Mouse (Mus musculus) ES-E14 (cell line): Measurements from ENCODE around the gene Tufm.

ENCODE experiments used
- CHD2 ChIP-seq: IDR thresholded peaks from 2 replicates; pipeline ENCODE4 v1.6.1; 2014; ENCODE audit warnings: mild to moderate bottlenecking, low read depth, low read length, inconsistent platforms
- HCFC1 ChIP-seq: IDR thresholded peaks from 2 replicates; pipeline ENCODE4 v1.6.1; 2012; ENCODE audit warnings: low read length, inconsistent platforms, borderline replicate concordance; ENCODE audit not compliant: insufficient read depth
- MAFK ChIP-seq: IDR thresholded peaks from 2 replicates; pipeline ENCODE4 v1.6.1; 2014; ENCODE audit warnings: mild to moderate bottlenecking, low read depth, low read length, inconsistent platforms; ENCODE audit not compliant: insufficient read depth
- ZC3H11A ChIP-seq: IDR thresholded peaks from 2 replicates; pipeline ENCODE4 v1.6.1; 2012; ENCODE audit warnings: low read depth, mild to moderate bottlenecking, inconsistent platforms, low read length, borderline replicate concordance
- ZNF384 ChIP-seq: IDR thresholded peaks from 2 replicates; pipeline ENCODE4 v1.6.1; 2012; ENCODE audit warnings: low read depth, low read length, inconsistent platforms

DNA sequence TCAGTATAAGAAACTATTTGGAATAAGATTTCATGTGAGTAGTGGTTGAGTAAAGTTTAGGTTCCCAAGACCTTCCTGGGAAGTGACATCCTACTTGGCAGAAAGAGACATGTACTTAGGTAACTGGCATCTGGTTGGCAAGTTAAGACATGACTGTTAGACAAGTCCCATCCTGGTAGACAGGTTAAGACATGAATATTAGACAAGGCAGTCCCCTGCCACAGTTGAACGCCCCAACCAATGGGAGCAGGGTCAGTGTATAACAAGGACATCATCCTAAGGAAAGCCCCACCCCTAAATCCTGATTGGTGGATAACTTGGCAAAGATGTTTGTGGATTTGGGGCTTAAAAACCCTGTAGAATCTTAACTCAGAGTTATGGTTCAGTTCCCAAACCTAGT lies 46.3 kb downstream of the Tufm start:
- TF ChIP-seq ZC3H11A: no peak
- no peak for TF ChIP-seq ZNF384
- no peak for TF ChIP-seq MAFK
- TF ChIP-seq CHD2: no peak
- no peak for TF ChIP-seq HCFC1
